Mouse (Mus musculus): Measurements from ENCODE around the gene Zbtb38. TPM values are rescaled to one million over a fixed set of nuclear protein-coding genes. Genes with fewer than 3 reads are reported as not detected.

Zbtb38 gene
- polyA plus RNA-seq, 1 experiment from 2014 or later, result 36.7 TPM

DNA sequence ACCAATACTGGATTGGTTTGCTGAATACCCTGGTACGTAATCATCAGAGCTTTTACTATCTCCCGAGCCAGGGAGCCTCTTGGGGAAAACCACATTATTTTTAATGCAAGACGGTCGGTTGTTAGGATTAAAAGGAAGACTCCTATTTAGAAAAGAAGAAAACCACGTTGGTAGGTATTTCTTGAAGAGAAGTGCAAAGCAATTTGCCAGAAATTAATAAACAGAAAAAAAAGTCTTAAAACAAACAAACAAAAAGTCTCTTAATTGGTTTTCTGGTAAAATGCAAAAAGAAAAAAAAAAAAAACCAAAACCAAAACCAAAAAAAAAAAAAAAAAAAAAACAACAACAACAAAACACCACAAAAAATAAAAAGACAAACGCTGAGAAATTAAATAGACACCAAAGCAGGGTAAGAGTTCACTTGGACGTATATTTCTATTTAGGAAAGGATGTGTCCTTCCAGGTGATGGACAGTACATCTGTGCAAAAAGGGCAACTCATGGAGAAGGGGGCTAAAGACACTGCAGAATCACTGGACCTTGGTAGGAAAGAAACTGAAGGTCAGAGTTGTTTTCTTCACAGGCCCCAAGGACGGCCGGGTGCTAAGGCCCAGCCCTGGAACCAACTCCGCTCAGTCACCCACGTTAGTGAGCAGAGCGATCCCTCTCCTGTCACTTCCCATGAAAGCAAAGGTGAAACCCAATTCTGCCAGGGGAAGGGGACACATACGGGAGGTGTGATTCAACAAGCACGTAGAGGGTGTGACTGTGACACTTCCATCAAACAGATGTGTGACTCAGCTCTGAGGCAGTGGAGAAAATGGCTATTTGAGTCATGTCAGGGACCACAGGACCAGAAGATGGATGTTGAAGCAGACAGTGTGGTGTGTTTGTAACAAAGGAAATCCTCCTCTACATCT lies 38.9 kb downstream of the Zbtb38 start:
- ATAC-seq, result peak; percentile 11; the same call in 1 of the 2 replicates
- WGBS, result 80% methylated on average over 14 of the region's 14 CpGs

DNA sequence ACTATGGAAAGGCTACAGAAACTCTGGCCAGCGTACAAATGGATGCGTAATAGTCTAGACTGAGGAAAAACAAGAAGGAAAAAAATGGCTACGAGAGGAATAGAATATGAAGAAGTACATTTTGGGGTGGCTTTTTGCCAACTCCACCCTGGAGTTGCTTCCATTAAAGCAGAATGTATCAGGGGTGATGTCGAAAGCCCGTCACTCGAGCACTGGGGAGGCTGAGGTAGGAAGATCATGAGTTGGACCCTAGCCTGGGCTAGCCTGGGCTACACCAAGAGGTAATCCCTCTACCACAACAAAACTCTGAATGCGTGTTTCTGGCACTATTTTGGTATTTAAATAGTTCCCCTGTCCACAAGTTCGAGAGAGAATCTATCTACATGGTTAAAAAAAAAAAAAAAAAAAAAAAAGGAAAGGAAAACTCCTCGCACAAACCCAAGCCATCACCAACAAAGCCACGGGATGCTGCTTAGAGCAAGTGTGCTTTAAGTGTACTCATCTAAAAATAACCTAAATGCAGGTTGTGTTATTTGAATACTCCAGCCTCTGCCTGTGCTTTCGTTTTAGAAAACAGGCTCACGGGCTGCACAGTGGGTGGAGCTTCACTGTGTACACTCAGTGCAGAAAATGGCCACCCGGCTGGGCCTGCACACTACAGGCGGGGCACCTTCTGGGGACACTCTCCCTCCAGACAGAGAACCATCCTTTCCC lies 39.7 kb downstream of the Zbtb38 start:
- Histone ChIP-seq H3K4me3 (ENCODE audit: low read depth, low read length) (no peak overlapping the region), H3K27me3 (replicated peaks; ENCODE audit: control insufficient read depth, insufficient read depth, low read length) (no peaks in the 10 kb centered on the region), H3K27ac (ENCODE audit: low read depth, low read length) (no peak overlapping the region), H3K9me3 (replicated peaks; ENCODE audit: control insufficient read depth, low read length) (no peaks in the 10 kb centered on the region), H3K4me2 (ENCODE audit: low read length) (no peak overlapping the region), H3K36me3 (ENCODE audit: control insufficient read depth, insufficient read depth, low read length) (no peaks in the 10 kb centered on the region; the same call in 1 of the 2 replicates), H3K9ac (ENCODE audit: low read length) (no peak overlapping the region), H3K4me1 (ENCODE audit: control insufficient read depth, insufficient read depth, low read length) (peaks cover 5% of the 10 kb centered on the region; the same call in 1 of the 2 replicates)
- 79% methylated on average over 14 of the region's 14 CpGs for WGBS
- DNase-seq (ENCODE audit: low spot score) (no peak), ATAC-seq (no peak)

More for the DNA sequence above, 38.9 kb downstream of the Zbtb38 start:
- no peak overlapping the region for H3K4me3 ChIP-seq (ENCODE audit: low read depth, low read length)
- no peaks in the 10 kb centered on the region; the same call in 1 of the 2 replicates for H3K36me3 ChIP-seq (ENCODE audit: control insufficient read depth, insufficient read depth, low read length)
- H3K9ac ChIP-seq (ENCODE audit: low read length), result no peak overlapping the region
- no peaks in the 10 kb centered on the region for H3K27me3 ChIP-seq (replicated peaks; ENCODE audit: control insufficient read depth, insufficient read depth, low read length)
- no peak overlapping the region for H3K4me2 ChIP-seq (ENCODE audit: low read length)
- no peaks in the 10 kb centered on the region for H3K9me3 ChIP-seq (replicated peaks; ENCODE audit: control insufficient read depth, low read length)
- peaks cover 5% of the 10 kb centered on the region; the same call in 1 of the 2 replicates for H3K4me1 ChIP-seq (ENCODE audit: control insufficient read depth, insufficient read depth, low read length)
- no peak for DNase-seq (ENCODE audit: low spot score)
- peak overlapping the region; percentile 56 for H3K27ac ChIP-seq (ENCODE audit: low read depth, low read length)

DNA sequence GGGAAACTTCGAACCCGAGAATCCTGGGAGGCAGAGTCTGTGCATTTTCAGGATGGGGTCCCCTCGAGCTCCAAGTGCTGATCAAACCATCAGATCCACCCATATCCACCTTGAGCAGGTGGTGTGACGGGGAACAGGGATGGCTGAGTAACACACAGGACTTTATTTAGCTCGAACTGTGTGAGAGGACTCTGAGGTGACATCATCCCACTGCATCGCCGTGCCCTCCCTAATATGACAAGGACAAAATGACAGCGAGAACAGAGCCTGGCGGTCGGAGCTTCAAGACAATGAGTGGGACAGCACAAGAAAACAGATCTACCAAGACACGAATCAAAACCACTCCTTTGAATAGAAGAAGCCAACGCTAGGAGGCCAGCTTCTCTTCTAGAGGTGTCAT lies 40.6 kb downstream of the Zbtb38 start:
- DNase-seq (ENCODE audit: low spot score), result no peak
- Histone ChIP-seq H3K36me3 (ENCODE audit: control insufficient read depth, insufficient read depth, low read length) (no peaks in the 10 kb centered on the region), H3K4me2 (ENCODE audit: low read length) (no peak overlapping the region), H3K9me3 (replicated peaks; ENCODE audit: control insufficient read depth, low read length) (no peaks in the 10 kb centered on the region), H3K27me3 (replicated peaks; ENCODE audit: control insufficient read depth, insufficient read depth, low read length) (no peaks in the 10 kb centered on the region), H3K9ac (ENCODE audit: low read length) (no peak overlapping the region), H3K4me1 (ENCODE audit: control insufficient read depth, insufficient read depth, low read length) (peaks cover 5% of the 10 kb centered on the region; the same call in 1 of the 2 replicates), H3K4me3 (ENCODE audit: low read depth, low read length) (no peak overlapping the region), H3K27ac (ENCODE audit: low read depth, low read length) (no peak overlapping the region)
- no peak for ATAC-seq
- WGBS, result 90% methylated on average over 12 of the region's 12 CpGs

DNA sequence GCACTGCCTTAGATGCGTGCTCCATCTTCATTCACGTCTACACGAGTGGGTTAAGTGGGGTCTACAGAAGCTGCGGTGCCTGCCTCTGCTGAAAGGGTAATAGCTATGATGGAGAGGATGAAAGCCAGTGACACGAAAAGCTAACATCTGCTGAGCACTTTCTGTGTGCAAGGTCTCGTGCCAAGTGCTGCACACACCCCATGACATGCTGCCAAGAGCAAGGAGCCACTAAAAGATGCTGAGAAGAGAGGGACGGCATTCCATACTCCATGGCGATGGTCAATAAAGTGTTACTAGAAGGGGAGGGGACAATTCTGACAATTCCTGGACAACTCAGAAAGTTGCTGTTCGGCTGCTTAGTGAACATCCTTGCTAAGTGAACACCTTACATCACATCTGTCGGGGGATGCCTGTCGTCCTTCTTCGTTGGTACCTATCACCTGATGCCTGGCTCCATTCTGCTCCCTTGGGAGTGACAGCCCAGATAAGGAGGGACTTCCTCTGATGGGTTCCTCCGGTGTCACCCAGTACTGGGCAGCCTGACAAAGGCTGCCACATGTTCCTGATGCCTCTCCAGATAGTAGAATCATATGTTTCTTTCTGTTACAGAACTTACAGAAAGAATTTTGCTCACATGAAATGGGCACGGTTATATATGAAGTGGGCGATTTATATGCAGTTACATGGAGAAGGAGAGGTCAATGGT lies 42.2 kb downstream of the Zbtb38 start:
- no peak for ATAC-seq
- 84% methylated on average over 15 of the region's 15 CpGs for WGBS

DNA sequence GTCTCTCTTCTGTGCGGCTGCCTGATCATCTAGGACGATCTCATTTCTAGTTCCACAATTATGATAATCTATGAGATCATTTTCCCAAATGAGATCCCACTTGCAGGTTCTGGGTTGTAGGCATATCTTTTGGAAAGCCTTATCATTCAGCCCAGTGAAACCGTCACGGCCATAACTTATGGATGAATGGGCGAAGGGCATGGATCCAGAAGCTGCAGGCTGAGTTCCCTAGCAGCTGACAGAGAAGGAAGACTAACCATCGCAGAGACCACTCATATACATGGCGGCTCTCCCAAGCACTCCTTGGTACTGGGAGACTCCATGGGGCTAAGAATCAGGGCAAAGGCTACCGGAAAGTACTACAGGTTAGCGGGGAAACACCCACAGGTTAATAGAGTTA lies 43.7 kb downstream of the Zbtb38 start:
- ATAC-seq, result no peak
- no peak for DNase-seq (ENCODE audit: low spot score)
- Histone ChIP-seq H3K36me3 (ENCODE audit: control insufficient read depth, insufficient read depth, low read length) (no peaks in the 10 kb centered on the region), H3K27ac (ENCODE audit: low read depth, low read length) (no peak overlapping the region), H3K4me1 (ENCODE audit: control insufficient read depth, insufficient read depth, low read length) (no peaks in the 10 kb centered on the region), H3K4me3 (ENCODE audit: low read depth, low read length) (no peak overlapping the region), H3K9me3 (replicated peaks; ENCODE audit: control insufficient read depth, low read length) (no peaks in the 10 kb centered on the region), H3K9ac (ENCODE audit: low read length) (no peak overlapping the region), H3K4me2 (ENCODE audit: low read length) (no peak overlapping the region), H3K27me3 (replicated peaks; ENCODE audit: control insufficient read depth, insufficient read depth, low read length) (no peaks in the 10 kb centered on the region)
- 96% methylated on average over 9 of the region's 9 CpGs for WGBS

More for the DNA sequence above, 42.2 kb downstream of the Zbtb38 start:
- Histone ChIP-seq H3K4me1 (ENCODE audit: control insufficient read depth, insufficient read depth, low read length) (peaks cover 5% of the 10 kb centered on the region; the same call in 1 of the 2 replicates), H3K9ac (ENCODE audit: low read length) (no peak overlapping the region), H3K27ac (ENCODE audit: low read depth, low read length) (no peak overlapping the region), H3K9me3 (replicated peaks; ENCODE audit: control insufficient read depth, low read length) (no peaks in the 10 kb centered on the region), H3K27me3 (replicated peaks; ENCODE audit: control insufficient read depth, insufficient read depth, low read length) (no peaks in the 10 kb centered on the region), H3K4me3 (ENCODE audit: low read depth, low read length) (no peak overlapping the region), H3K4me2 (ENCODE audit: low read length) (no peak overlapping the region), H3K36me3 (ENCODE audit: control insufficient read depth, insufficient read depth, low read length) (no peaks in the 10 kb centered on the region)
- no peak for DNase-seq (ENCODE audit: low spot score)

DNA sequence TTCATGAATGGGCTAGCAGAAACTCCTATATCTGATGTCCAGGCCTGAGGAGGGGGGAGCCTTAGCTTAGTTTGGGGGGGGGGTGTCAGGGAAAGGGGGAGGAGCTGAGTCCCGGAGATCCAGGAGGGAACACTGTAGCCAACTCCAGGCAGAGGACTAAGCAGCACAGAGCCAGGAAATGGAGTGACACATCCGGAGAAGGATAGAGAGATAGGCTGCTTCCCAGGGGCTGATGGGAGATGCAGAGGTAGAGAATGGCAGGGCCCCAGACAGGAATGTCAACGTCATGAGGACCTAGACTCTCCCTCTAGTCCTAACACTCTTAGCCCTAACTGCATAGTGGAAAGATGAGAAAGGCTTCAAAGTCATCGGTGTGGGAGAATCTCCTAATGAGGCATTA lies 44.7 kb downstream of the Zbtb38 start:
- Histone ChIP-seq H3K4me3 (ENCODE audit: low read depth, low read length) (no peak overlapping the region), H3K36me3 (ENCODE audit: control insufficient read depth, insufficient read depth, low read length) (no peaks in the 10 kb centered on the region), H3K4me2 (ENCODE audit: low read length) (no peak overlapping the region), H3K9ac (ENCODE audit: low read length) (no peak overlapping the region), H3K27me3 (replicated peaks; ENCODE audit: control insufficient read depth, insufficient read depth, low read length) (no peaks in the 10 kb centered on the region), H3K27ac (ENCODE audit: low read depth, low read length) (no peak overlapping the region), H3K9me3 (replicated peaks; ENCODE audit: control insufficient read depth, low read length) (no peaks in the 10 kb centered on the region), H3K4me1 (ENCODE audit: control insufficient read depth, insufficient read depth, low read length) (no peaks in the 10 kb centered on the region)
- ATAC-seq (no peak), DNase-seq (ENCODE audit: low spot score) (no peak)
- WGBS, result 79% methylated on average over 4 of the region's 4 CpGs

DNA sequence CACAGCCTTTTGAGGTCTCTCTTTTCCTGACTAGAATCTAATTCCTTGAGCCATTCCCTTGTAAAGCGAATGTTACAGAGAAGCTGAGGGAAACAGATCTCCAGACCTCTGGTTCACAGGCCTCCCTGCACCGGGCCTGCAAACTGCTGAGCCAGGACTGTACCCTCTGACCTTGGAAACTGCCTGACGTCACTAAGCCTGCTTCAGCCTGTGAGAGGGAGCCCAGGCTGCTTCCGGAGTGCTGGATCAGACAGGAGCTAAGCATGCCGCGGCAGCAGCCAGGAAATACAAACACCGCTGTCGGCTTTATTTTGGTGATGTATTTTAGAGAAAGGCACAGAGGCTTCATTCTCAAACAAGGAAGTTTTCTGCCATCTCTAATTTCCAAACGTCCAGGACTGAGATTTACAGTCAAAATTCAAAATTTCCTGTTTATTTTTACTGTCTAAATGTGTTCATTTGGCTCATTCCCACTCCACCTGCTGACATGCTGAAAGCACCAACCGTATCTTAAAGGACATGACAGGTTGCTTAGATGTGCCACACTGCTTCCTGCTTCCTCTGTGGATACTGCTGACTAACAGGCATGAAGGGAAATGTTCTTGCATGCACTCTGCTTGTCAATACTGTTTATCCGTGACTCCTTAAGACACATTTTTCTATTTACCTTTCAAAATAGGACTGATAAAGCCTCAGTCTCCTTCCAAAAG lies 46.9 kb downstream of the Zbtb38 start:
- H3K4me3 ChIP-seq (ENCODE audit: low read depth, low read length), result no peak overlapping the region
- no peak overlapping the region for H3K4me2 ChIP-seq (ENCODE audit: low read length)
- H3K27ac ChIP-seq (ENCODE audit: low read depth, low read length), result peak overlapping the region; percentile 14; the same call in 1 of the 2 replicates
- no peaks in the 10 kb centered on the region for H3K4me1 ChIP-seq (ENCODE audit: control insufficient read depth, insufficient read depth, low read length)
- 56% methylated on average over 11 of the region's 11 CpGs for WGBS
- ATAC-seq, result no peak
- no peak overlapping the region for H3K9ac ChIP-seq (ENCODE audit: low read length)
- H3K9me3 ChIP-seq (replicated peaks; ENCODE audit: control insufficient read depth, low read length), result no peaks in the 10 kb centered on the region
- H3K36me3 ChIP-seq (ENCODE audit: control insufficient read depth, insufficient read depth, low read length), result no peaks in the 10 kb centered on the region
- no peaks in the 10 kb centered on the region for H3K27me3 ChIP-seq (replicated peaks; ENCODE audit: control insufficient read depth, insufficient read depth, low read length)
- no peak for DNase-seq (ENCODE audit: low spot score)

DNA sequence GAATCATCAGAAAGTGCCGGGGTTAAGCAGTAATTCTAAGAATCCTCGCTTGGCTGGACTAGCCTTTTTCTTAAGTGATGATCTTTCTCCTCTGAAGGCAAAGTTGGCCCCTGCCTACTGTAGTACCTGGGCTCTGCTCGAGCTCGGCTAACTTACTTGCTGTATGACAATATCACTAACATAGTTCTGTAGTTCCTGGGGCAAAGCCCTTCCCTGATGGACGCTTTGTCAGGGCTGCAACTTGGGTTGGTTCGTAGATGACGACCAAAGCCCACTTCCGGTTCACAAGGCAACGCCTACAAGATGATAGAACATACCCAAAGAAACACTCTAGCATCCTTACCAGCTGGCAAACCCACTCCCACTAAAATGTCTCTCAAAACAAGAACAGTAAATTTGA lies 47.7 kb downstream of the Zbtb38 start:
- Histone ChIP-seq H3K36me3 (ENCODE audit: control insufficient read depth, insufficient read depth, low read length) (no peaks in the 10 kb centered on the region), H3K9me3 (replicated peaks; ENCODE audit: control insufficient read depth, low read length) (no peaks in the 10 kb centered on the region), H3K27me3 (replicated peaks; ENCODE audit: control insufficient read depth, insufficient read depth, low read length) (no peaks in the 10 kb centered on the region), H3K4me2 (ENCODE audit: low read length) (no peak overlapping the region), H3K4me1 (ENCODE audit: control insufficient read depth, insufficient read depth, low read length) (no peaks in the 10 kb centered on the region), H3K27ac (ENCODE audit: low read depth, low read length) (no peak overlapping the region; the same call in 1 of the 2 replicates), H3K9ac (ENCODE audit: low read length) (no peak overlapping the region), H3K4me3 (ENCODE audit: low read depth, low read length) (no peak overlapping the region)
- WGBS, result 91% methylated on average over 9 of the region's 9 CpGs
- ATAC-seq (no peak), DNase-seq (ENCODE audit: low spot score) (no peak)

All from forebrain, embryonic 14.5 days (tissue).